Mouse (Mus musculus) liver, postnatal 0 days (tissue): Measurements from ENCODE around the gene Nfe2l2.

Experiments used
- CTCF ChIP-seq: sonication (generic); IDR thresholded peaks from 2 replicates; pipeline ENCODE4 v1.5.1; 2016; ENCODE audit warnings: antibody characterized with exemption, low read depth
- EP300 ChIP-seq: IDR thresholded peaks from 2 replicates; pipeline ENCODE4 v1.6.1; 2016; ENCODE audit warnings: antibody characterized with exemption, low read depth, mild to moderate bottlenecking

DNA sequence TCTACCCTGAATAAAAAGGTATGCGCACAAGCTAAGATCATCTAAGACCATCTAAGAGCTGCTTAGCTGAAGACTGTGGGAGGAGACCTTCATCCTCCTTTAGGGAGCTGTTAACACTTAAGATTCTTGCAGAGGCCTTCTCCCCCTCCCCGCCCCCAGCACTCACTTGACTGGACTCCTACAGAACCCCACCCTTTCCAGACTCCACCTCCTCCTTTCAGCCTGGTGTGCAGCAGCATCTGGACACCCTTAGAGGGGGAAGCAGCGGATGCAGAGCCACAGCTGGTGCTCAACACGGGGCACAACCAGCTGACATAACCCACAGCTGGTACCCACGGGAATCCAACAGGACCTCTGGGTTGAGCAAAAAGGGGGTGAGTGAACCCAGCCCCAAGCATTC is 70.7 kb downstream of the Nfe2l2 start:
- TF ChIP-seq CTCF: no peak
- TF ChIP-seq EP300: no peak
